Mouse (Mus musculus) adrenal gland, adult 2 months (tissue): Measurements from ENCODE around the gene Gm8281. TPM values are rescaled to one million over a fixed set of nuclear protein-coding genes. Genes with fewer than 3 reads are reported as not detected.
"Not testable (repeated sequence)": the region's sequence is repeated elsewhere in the genome, so short reads cannot be mapped to it uniquely, and the experiment has no call there.

Source experiments
- DNase-seq: peaks from one replicate; pipeline ENCODE4 v3.0.0; 2021
- long read RNA-seq: library from polyadenylated mRNA; stranded (forward); transcript quantifications from one replicate; pipeline ENCODE4 v2.0.0, GENCODE M21; 2021
- polyA plus RNA-seq: library from polyadenylated mRNA; depleted of rRNA; stranded (reverse); fragments of >200 nt; gene quantifications from 2 replicates; pipeline ENCODE4 v1.2.3, GENCODE M21; 2012; rRNA removed
- total RNA-seq, 2 experiments: library from RNA; stranded (reverse); gene quantifications; 2 replicates each; pipeline ENCODE4 v1.2.3; 2021

Gene Gm8281
- not detected for total RNA-seq
- polyA plus RNA-seq: not detected in 2 replicates
- long read RNA-seq: 0 reads

DNA sequence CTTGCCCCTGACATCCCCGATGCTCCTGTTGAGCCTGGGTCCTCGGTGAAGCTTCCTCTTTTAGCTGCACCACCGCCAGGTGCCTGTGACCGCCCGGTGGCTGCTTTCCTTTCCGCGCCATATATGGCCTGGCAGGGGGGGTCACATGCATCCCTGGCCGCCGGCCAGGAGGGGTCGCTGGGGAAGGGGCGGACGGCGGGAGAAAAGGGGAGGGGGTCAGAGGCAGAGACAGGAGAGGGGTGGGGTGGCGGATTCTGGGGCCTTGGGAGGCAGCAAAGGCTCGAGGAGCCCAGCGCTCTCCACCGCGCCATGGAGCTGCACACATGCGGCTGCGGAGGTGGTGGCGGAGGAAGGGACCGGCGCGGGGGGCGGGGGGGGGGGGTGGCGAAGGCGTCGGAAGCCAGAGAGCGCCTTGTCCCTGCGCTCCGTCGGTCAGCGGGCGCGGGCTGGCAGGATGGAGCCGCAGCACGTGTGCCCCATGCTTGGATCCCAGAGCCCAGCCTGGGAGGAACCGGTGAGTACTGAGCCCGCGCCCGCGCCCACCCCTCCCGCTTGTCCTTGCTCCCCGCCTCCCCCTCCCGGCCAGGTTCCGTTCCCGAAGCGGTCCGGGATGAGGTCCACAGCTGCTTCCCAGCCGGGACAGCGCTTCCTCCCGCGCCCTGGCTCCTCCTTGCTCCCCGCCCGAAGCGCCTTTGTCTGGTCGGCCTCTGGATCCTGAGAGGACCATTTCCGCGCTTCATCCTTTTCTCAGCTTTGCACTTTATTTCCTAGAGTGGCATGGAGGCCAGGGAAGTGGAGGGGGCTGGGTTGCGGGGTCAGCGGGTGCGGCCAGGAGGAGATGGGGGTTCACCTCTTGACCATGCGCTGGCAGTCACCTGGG is at the start of gene Gm8281:
Gene Gm8281 (plus strand): TSS at position 430 of the 880 bp plus-strand sequence.
- not testable (repeated sequence) for DNase-seq

DNA sequence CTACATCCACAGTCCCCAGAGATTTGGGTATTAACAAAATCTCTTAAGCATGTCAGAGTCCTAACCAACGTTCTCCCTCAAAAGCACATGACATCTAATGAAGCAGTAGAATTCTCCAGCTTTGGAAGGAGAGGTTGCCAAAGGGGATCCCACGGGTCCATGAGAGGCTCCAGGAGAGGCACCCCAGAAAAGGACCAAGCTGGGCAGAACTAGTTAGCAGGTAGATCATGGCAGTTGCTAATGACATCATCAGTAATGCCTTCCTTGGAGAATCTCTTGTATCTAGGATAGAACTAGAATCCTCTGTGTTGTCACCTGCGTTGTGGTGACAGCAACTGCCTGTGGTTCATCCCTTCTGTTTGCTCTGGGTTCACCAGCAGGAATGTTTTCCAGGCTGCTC is 20.5 kb upstream of the Gm8281 start, which contains the start of gene 4930555G01Rik:
Gene 4930555G01Rik (plus strand): TSS at position 301 of the 400 bp plus-strand sequence.
- DNase-seq: not testable (repeated sequence)

DNA sequence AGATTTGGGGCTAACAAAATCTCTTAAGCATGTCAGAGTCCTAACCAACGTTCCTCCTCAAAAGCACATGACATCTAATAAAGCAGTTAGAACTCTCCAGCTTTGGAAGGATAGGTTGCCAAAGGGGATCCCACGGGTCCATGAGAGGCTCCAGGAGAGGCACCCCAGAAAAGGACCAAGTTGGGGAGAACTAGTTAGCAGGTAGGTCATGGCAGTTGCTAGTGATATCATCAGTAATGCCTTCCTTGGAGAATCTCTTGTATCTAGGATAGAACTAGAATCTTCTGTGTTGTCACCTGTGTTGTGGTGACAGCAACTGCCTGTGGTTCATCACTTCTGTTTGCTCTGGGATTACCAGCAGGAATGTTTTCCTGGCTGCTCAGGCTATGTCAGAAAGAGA is 60.4 kb downstream of the Gm8281 start, which contains the start of gene Gm8279:
Gene Gm8279 (plus strand): TSS at position 301 of the 400 bp plus-strand sequence.
- not testable (repeated sequence) for DNase-seq

Other genes starting within 250 kb of the Gm8281 start
- not detected for gene Gm3269, start 232.9 kb upstream of the Gm8281 start, total RNA-seq
- gene Gm3269, start 232.9 kb upstream of the Gm8281 start, polyA plus RNA-seq: not detected in 2 replicates
- under 1 TPM in 1 of 2 experiments, not detected in 1; 0.52 TPM for gene Gm3264, start 215.5 kb upstream of the Gm8281 start, total RNA-seq
- not detected in 2 replicates for gene Gm3264, start 215.5 kb upstream of the Gm8281 start, polyA plus RNA-seq
- gene Gm3278, start 178.6 kb upstream of the Gm8281 start, total RNA-seq: not detected
- gene Gm3278, start 178.6 kb upstream of the Gm8281 start, polyA plus RNA-seq: not detected in 2 replicates
- gene Gm8297, start 87.1 kb upstream of the Gm8281 start, total RNA-seq: not detected
- gene Gm8297, start 87.1 kb upstream of the Gm8281 start, polyA plus RNA-seq: not detected in 2 replicates
- gene Gm3298, start 55.1 kb upstream of the Gm8281 start, total RNA-seq: not detected
- gene Gm3298, start 55.1 kb upstream of the Gm8281 start, polyA plus RNA-seq: not detected in 2 replicates
- gene 4930555G01Rik, start 20.4 kb upstream of the Gm8281 start, total RNA-seq: not detected
- gene 4930555G01Rik, start 20.4 kb upstream of the Gm8281 start, polyA plus RNA-seq: not detected in 2 replicates
- not detected for gene Gm8279, start 60.5 kb downstream of the Gm8281 start, total RNA-seq
- gene Gm8279, start 60.5 kb downstream of the Gm8281 start, polyA plus RNA-seq: not detected in 2 replicates
- gene Gm3317, start 93.5 kb downstream of the Gm8281 start, total RNA-seq: not detected
- gene Gm3317, start 93.5 kb downstream of the Gm8281 start, polyA plus RNA-seq: not detected in 2 replicates
- gene Gm8271, start 114.8 kb downstream of the Gm8281 start, total RNA-seq: not detected
- gene Gm8271, start 114.8 kb downstream of the Gm8281 start, polyA plus RNA-seq: not detected in 2 replicates
- not detected for gene Gm3526, start 189.5 kb downstream of the Gm8281 start, total RNA-seq
- 0.06 TPM in 1 of 2 replicates, not detected in the other for gene Gm3526, start 189.5 kb downstream of the Gm8281 start, polyA plus RNA-seq